Mouse (Mus musculus) ES-Bruce4 (cell line): ENCODE data around the gene Clmn.

Experiments used
- CTCF ChIP-seq: IDR thresholded peaks from one replicate; pipeline ENCODE4 v1.8.1; 2011; ENCODE audit warnings: low read depth, low read length
- EP300 ChIP-seq: IDR thresholded peaks from 2 replicates; pipeline ENCODE4 v1.6.1; 2011; ENCODE audit warnings: low read depth, low read length; ENCODE audit not compliant: insufficient read depth
- POLR2A ChIP-seq: IDR thresholded peaks from one replicate; pipeline ENCODE4 v1.8.1; 2011; ENCODE audit warnings: low read length; ENCODE audit not compliant: insufficient read depth

- TF ChIP-seq POLR2A (no peak), CTCF (no peak), EP300 (no peak)
Measured at GRCm38 (mm10) chr12:104857614-104858013, 7.3 kb downstream of the Clmn start.
